Mouse (Mus musculus): Measurements from ENCODE around the gene Atg5.

- TF ChIP-seq POLR2A (IDR thresholded peaks at IDR 0.05; ENCODE audit: low read depth, low read length) (no peak), CTCF (IDR thresholded peaks at IDR 0.05; ENCODE audit: borderline replicate concordance, insufficient read depth, low read length) (no peak)
These were observed 80.6 kb downstream of the Atg5 start for GRCm38 (mm10) chr10:44348474-44349415.

All from embryonic fibroblast, embryonic 13.5 days (primary cell).